Mouse (Mus musculus): ENCODE data around the gene Eno2.

Eno2 gene

GRCm38 (mm10) chr6:124759259-124759658, 10.2 kb downstream of the Eno2 start:
- DNase-seq (ENCODE audit: low spot score), result no peak

- DNase-seq (ENCODE audit: low spot score), result no peak
These were observed 10.6 kb downstream of the Eno2 start for GRCm38 (mm10) chr6:124758849-124759232.

GRCm38 (mm10) chr6:124757909-124758848, 11.3 kb downstream of the Eno2 start:
- no peak for DNase-seq (ENCODE audit: low spot score)

- no peak for DNase-seq (ENCODE audit: low spot score)
These were observed 12.1 kb downstream of the Eno2 start for GRCm38 (mm10) chr6:124757351-124757880.

DNA sequence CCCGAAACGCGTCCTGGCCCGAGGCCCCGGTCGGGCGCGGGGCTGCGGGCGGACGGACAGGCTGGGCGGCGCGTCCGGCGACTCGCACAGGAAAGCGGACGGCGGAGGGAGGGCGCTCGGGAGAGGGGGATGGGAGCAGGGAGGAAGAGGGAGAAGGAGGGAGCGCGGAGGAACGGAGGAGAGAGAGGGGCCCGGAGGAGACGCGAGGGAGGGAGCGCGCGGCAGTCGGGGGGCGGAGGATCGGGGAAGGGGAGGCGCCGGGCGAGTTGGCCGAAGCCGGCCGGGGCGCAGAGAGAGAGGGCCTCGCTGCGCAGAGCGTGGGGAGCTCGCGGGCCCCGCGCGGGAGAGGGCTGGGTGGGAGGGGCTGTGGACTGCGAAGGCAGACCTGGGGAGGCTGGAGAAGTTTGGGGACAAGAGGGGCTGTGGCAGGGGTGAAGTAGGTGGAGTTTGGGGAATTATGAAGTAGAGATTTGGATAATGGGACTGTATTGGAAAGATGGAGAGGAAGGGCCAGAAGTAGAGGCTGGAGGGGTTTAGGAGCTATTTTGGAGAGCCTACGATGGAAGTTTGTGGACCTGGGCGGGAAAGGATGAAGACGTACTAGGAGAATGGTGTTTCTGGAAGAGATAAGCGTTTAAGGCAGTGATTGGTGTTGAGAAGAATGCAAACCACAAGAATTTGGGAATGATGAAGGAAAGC, 12.7 kb downstream of the Eno2 start:
- peak; percentile 79 for DNase-seq (ENCODE audit: low spot score)

DNA sequence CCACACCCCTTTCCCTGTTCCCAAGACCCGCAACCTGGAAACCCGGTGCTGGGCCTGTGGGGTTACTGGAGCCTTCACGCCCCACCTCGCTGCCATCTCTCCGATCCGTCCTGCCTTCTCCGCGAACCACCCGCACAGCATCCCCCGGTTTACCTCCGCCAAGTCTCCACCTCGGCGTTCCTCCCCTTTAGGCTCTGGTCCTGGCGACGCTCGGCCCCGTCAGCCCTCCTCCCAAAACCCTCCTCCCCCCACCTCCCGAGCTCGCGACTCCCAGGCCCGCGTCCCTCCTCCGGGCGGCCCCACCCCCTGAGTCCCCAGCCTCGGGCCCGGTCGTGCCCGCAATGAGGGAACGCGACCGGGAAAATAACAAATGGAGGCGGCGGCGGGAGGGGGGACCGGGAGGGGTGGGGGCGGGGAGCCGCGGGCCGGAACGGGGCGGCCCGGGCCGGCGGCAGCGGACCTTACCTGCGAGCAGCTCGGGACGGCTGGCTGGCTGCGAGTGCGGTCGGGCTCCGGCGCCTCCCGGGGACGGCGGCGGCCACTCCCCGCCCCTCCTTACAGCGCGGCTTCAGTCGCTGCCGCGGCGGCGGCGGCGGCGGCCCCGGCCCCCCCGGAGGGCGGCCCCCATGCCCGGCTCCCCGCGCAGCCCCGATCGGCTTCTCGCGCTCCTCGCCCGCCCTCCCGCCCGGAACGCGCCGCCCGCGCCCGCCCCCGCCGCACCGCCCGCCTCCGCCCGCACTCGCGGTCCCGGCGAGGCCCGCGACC, 13.5 kb downstream of the Eno2 start, which contains the start of the genes Gm45234 and Atn1:
TSS of gene Gm45234 (minus strand) at position 191 of the 765 bp plus-strand sequence.
TSS of gene Atn1 (minus strand) at position 694 of the 765 bp plus-strand sequence.
- no peak for DNase-seq (ENCODE audit: low spot score)

DNA sequence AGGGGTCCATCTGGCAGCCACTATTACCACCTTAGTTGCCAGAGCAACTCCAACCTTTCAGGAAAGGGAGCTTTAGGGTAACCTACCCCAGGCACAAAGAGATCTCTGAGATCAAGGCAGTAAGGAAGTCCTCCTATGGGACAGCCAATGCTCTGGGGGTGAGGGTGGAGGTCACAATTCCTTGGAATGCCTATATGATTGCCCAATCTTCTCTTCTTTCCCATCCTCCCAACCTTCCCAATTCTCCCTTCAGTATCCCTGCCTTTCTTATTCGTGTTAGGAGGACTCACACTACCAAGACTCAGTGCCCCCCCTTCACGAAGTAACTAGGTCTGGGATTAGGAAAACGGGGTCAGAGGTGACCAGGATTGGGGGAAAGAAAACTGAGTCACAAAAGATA, 14.2 kb downstream of the Eno2 start:
- DNase-seq (ENCODE audit: low spot score), result no peak

- no peak for DNase-seq (ENCODE audit: low spot score)
These were observed 15.6 kb downstream of the Eno2 start for GRCm38 (mm10) chr6:124753861-124754260.

GRCm38 (mm10) chr6:124750405-124750804, 19.1 kb downstream of the Eno2 start:
- DNase-seq (ENCODE audit: low spot score), result no peak

DNA sequence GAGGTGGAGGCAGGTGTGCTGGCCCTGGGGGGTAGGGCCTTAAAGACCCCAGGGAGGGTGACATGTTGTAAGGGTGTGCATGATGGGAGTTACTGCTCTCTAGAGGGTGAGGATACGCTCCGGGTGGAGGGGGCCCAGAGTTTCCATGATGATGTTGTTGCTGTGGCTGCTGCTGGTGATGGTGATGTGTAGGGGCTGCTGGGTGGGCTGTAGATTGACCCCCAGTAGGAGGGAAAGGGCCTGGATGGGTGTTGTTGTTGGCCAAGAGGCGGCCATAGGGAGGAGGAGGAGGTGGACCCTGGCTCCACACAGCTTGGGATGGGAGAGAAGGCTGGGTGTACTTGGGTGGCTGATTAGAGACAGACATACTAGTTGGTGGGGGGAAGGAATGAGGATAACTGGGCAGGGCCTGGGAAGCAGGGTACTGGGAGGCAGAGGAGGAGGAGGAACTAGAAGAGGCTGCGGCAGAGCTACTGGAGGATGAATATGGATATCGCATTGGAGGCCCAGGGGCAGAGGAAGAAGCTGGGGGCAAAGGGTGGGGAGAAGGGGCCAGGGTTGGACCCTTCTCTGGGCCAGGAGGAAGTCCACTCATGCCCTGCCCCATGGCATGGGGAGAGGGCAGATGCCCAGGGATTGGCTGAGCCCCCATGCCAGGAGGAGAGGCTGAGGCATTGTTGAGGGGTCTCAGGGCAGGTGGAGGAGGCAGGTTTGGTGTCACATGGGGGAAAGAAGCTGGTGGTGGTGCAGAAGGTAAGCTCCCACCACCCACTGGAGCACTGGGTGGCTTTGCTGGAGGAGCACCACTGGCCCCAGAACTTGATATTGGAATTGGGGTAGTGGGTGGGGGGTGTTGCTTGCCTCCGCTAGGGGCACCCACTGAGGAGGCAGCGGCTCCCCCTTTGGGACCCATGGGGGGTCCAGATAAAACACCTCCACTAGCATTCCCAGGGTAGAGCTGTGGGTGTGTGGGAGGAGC, 22.5 kb downstream of the Eno2 start:
- no peak for DNase-seq (ENCODE audit: low spot score)

DNA sequence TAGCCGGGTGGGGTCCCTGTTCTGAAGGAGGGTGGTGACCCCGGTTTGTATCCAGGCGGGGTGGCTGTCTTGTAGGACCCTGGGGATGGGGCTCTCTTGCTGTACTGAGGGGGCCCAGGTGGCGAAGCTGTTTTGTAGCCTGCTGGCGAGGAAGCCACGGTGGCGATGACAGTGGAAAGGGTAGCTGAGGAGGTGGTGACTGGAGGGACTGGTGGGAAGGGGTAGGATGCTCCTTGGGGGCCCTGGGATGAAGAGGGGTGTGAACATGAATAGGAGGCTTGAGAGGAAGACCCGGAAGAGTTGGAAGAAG, 23.2 kb downstream of the Eno2 start:
- no peak for DNase-seq (ENCODE audit: low spot score)

DNA sequence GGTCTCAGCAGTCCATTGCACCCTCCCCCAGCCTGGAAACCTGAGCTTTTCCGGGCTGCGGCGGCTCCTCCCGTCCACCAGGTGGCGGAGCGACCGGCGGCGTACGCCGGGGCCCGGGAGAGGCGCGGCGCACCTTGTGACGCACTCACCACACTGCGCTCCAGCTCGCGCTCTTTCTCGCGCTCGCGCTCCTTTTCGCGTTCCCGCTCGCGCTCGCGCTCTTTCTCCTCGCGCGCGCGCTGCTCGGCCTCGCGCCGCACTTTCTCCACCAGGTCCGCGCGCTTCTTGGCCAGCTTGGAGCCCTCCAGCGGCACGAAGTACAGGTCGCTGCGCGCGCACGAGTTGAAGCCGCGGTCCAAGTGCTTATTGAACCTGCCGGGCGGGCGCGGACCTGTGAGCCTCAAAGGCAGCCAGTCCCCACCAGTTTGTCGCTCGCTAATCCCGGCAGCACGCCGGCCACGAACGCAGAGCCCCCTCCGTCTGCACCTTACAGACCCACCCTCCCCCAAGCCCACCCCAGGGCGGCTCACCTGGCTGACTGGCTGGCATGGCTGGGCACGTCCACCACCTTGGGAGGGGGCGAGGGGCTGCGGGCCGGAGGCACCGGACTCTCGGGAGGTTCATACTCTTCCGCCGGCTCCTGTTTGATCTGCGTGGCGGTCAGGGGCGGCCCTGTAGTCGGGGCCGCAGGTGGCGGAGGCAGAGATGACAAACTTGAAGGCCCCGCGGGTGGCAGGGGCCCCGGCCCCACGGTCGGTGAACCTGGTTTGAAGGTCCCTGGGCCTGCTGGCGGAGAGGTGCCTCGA, 23.8 kb downstream of the Eno2 start:
- peak; percentile 88 for DNase-seq (ENCODE audit: low spot score)

DNA sequence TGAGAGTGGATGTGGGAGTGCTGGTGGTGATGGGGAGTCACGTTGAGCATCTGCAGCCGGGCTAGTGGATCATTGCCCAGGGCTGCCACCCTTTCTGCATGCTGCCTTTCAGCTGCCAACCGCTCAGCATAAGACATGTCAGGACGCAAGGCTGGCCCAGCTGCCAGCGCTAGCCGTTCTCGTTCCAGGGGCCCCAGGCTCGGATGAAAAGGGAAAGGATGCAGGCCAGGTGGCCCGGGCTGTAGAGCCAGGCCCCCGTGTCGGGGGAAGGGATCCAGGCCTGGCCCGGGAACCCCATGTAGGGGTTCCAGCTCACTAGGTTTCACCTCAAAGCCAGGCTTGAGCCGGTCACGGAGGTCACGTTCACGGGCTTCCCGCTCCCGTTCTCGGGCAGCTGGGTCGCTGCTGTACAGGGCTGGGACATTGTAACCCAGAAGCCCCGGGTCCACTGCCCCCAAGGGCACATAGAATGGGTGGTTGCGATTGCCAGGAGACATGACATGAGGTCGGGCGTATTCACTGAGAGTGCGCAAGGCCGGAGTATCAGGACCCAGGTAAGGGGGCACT, 24.6 kb downstream of the Eno2 start:
- no peak for DNase-seq (ENCODE audit: low spot score)

- DNase-seq (ENCODE audit: low spot score), result no peak
These were observed 25.8 kb downstream of the Eno2 start for GRCm38 (mm10) chr6:124743647-124744046.

GRCm38 (mm10) chr6:124742839-124743514, 26.5 kb downstream of the Eno2 start:
- no peak for DNase-seq (ENCODE audit: low spot score)

GRCm38 (mm10) chr6:124741842-124742241, 27.6 kb downstream of the Eno2 start:
- no peak for DNase-seq (ENCODE audit: low spot score)

- DNase-seq (ENCODE audit: low spot score), result peak; percentile 74
These were observed 28.3 kb downstream of the Eno2 start, which contains the start of gene Grcc10 for GRCm38 (mm10) chr6:124740888-124741761. Grcc10 (minus strand) TSS chr6:124741374.
